Mouse (Mus musculus) embryonic fibroblast, embryonic 13.5 days (primary cell): ENCODE measurements around the gene Tnfrsf12a.

Source experiments
- CTCF ChIP-seq: IDR thresholded peaks from 2 replicates; pipeline ENCODE4 v1.5.1; 2011; ENCODE audit warnings: mild to moderate bottlenecking, control low read depth, low read length, moderate library complexity, borderline replicate concordance; ENCODE audit not compliant: insufficient read depth
- POLR2A ChIP-seq: IDR thresholded peaks from 2 replicates; pipeline ENCODE4 v1.6.1; 2011; ENCODE audit warnings: low read depth, mild to moderate bottlenecking, control low read depth, low read length, moderate library complexity

- TF ChIP-seq POLR2A = no peak
- no peak for TF ChIP-seq CTCF
Observed at GRCm38 (mm10) chr17:23705525-23706104, 28.3 kb upstream of the Tnfrsf12a start.
